Mouse (Mus musculus) megakaryocyte, embryonic 14.5 days (primary cell): Measurements from ENCODE around the gene Wwp2.

ENCODE experiments used
- FLI1 ChIP-seq: IDR thresholded peaks from 2 replicates; pipeline ENCODE4 v1.6.1; 2012; ENCODE audit warnings: low read length, inconsistent platforms, mixed read lengths
- GATA1 ChIP-seq: IDR thresholded peaks from 3 replicates; pipeline ENCODE4 v1.6.1; 2012; ENCODE audit warnings: mixed read lengths, low read length, inconsistent platforms, borderline replicate concordance

DNA sequence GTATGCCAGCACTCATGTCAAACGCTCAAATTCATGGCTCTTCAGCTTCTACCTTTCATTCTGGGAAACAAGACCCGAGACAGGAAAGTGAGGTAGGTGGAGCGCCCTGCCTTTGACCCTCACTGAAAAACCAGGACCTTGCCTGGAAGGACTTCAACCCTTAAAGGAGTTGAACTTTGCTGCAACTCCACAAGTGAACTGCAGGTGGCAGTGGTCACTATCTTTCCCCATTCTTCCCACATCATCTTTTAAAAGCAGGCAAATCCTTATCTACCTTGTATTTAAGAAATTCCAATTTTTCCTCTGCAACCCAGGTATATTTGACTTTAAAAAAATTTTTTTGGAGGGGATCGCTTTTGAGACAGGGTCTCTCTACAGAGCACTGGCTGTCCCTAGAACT, 24.8 kb upstream of the Wwp2 start:
- TF ChIP-seq GATA1 (no peak), FLI1 (no peak)
